Mouse (Mus musculus) CH12F3 (cell line): ENCODE measurements at regions not wholly inside any gene's neighbourhood (a gene's known extent, or its start where the extent isn't known, plus 50 kb on each side); places are given as distances from the start of the nearest gene placed in this dataset.

ENCODE experiments used
- in situ Hi-C: fragments of 300-500 bp; cut with MboI; formaldehyde crosslinking; loops from 2 replicates; pipeline ENCODE4 v1.14.3; 2020; ENCODE audit warnings: low sequenced_read_pairs

DNA sequence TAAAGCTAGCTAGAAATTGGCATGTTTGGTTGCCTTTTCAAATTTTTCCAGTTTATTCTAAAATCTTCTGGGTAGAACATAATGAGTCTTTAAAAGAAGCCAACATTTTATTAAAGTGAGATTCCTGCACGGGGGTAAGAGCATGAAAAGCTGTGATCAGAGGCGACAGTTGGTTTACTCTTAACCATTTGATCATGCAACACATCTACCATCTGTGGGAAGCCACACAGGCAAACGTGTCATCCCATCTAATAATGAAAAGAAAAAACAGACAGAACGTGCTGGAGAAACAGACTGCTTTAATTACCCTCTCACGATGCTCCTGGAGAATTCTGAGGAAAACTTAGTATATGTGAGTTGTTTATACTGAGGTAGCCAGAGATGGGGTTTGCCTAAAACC is 115.4 kb upstream of the Pter start:
- in situ Hi-C loops, result no loop called here

DNA sequence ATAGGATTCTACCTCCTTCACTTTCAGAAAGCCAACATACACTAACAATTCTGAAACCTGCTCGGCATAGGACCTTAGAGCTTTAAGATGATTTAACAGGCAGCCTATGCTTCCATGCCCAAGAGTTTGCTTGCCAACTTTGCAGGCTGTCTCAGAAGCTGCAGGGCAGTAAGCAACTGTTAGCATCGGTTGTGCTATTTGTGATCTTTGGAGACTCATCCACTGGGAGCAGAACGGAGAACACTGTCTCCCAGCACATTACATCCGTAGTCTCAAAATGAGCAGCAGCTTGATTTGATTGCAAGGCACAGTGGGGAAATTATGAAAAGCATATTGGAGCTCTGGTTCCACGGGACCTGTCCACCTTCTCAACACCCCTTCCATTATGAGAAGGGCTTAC is 108.5 kb upstream of the Pter start:
- in situ Hi-C loops, result no loop called here

DNA sequence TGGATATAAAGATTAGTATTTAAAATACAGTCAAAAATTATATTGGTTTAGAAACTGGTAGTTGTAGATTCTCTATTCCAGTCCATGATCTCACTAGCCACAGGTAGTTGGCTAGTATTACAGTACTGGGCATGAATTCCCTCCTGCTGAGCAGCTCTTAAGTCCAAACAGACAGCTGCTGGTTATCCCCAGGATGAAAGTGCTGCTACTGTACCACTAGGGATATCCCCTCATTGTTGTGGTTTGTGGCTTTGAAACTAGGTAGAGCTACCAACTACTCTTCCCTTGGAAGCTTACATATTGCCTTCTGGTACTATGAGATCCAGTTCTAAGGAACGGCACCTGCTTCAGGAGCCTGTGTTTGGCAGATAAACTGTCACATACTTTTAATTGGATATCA is 97.9 kb upstream of the Pter start:
- in situ Hi-C loops, result no loop called here

DNA sequence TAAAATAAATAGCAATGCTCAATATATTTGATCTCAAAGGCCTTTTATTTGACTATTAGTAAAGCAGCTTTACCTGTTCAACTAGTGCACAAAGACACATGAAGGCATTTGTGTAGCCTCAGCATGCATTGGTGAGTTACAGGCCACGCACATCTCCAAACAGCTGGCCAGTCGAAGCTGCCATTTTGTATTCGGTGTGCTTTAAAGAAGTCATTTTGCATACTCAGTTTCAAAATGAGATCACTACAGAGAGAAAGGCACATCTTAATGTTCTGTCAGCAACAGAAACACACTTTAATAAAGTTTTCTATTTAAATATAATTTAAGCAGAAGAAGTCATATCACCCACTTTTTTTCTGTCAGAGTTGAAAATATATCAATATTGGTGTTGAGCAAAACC is 90.3 kb upstream of the Pter start:
- in situ Hi-C loops, result no loop called here

DNA sequence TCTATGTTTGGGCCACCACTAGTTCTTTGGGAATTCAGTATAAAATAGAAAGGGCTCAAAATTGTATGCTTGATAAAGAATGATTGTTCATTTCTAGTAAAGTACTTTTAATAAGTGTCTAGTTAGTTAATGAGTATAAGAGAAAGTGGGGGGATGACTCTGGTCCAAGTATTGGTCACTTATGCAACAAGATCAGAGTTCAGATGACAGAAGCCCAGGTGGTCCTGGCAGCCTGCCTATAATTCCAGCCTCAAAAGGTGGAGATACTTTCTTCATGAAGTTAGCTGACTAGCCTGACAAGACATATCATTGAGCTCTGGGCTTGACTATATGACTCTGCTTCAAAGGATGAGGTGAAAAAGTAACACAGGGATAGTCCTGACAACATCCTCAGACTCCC is 57.3 kb upstream of the Pter start:
- in situ Hi-C loops, result no loop called here

DNA sequence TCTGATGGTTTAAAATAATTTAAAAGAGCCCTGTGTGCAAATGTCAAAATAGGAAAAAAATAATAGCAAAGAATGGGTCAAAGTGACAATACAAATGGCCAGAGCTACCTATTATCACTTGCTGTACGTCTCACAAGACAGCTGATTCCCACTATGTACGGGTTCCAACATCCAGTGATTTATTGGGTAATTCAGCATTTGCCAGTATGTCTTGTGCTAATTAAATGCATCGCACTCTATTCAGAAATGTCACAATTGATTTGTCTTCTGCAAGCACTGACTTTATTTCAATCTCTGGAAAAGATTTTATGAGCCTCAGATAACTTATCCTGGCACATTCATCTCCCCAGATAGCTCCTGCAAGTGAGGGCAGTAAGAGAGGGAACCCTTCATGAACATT is 55.1 kb upstream of the Pter start:
- in situ Hi-C loops, result no loop called here
